Mouse (Mus musculus): ENCODE data around the gene Cdh5.

DNA sequence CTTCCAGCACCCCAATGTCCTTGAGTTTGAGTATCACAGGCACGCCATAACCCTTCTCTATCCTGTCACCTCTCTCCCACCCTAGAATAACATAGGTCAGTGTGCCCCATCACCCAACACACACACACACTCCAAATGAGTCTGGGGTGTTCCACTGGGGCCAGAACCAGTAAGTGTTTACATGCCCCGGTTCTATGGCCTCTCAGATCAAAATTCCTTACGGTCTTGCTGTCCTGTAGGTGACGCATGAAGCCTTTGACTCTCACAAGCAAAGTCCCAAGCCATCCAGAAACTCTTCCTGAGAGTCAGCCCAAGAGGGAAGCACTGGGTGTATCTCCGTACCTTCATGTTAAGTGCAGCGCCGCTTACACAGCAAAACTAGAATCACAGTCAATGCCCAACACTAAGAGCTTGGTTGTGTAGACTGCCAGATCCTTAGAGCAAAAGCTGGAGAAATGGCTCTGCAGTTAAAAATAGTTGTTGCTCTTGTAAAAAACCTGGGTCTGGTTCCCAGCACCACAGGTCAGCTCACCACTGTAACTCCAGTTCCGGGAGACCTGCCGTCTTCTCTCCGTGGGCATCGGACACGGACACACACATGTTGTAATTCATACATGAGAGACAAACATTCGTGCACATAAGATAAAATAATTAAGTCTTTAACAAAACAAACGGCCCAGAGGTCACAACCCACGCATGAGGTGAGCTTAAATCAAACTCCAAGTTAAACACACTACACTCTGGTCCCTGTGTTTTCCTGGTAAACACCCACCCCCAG is 45.5 kb downstream of the Cdh5 start:
- TF ChIP-seq POLR2A (IDR thresholded peaks at IDR 0.05; ENCODE audit: insufficient read depth, low read length): no peak
- TF ChIP-seq CTCF (IDR thresholded peaks at IDR 0.05; ENCODE audit: low read depth, low read length): no peak
- TF ChIP-seq EP300 (IDR thresholded peaks at IDR 0.05; ENCODE audit: insufficient read depth, low read depth, low read length): no peak
